Mouse (Mus musculus) kidney, adult 8-10 months (tissue): Measurements from ENCODE around the gene Ucp3.
"Not testable (repeated sequence)": the region's sequence is repeated elsewhere in the genome, so short reads cannot be mapped to it uniquely, and the experiment has no call there.

Source experiments
- DNase-seq, 2 experiments: peaks; one replicate each; pipeline ENCODE4 v3.0.0; 2022

The Ucp3 gene

DNA sequence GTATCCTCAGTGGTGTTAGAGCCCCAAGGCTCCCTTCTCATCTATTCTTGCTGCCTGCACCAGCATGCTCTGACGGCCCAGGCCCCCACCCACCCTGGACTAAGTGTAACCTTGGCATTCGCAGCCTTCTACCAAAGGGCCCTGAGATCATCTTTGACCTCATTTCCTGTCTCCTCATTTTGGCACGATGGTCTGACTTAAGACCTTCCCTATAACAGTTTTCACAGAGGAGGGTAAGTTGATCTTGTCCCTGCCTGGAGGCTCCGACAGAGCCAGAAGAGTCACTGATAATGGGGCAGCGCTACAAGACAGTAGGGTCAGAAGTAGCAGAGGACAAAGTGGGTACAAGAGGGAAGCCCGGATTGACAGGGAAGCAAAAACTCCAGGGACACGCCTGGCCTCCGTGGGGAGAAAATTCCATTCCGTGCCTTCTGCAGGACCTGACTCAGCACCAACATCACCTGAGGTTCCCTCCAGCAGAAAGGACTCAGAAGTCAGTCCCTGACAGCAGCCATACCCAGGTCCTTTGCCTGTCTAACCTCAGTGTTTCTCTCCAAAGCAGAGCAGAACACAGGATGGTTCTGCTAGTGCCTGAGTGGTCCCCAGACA lies 1.2 kb downstream of the Ucp3 start:
- DNase-seq: no peak

DNA sequence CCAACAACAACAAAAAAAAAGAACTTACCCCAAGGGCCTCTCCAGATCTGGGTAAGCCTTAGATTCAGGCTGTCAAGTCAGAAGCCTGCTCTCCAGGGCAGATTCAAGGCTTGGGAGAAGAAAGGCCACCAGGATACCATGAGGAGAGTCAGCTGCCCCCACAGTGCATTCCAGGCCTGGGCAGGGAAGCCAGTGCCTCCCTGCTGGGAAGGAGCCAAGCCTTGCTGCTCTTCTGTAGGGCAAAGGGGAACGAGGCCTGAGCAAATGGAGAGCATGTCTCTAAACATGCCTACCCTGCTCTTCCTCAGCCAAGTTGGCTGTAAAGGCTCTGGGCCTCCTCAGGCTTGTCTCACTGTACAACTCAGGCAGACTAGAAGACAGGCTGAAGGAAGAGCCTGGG lies 1.9 kb downstream of the Ucp3 start:
- peak; percentile 74 to 83 for DNase-seq

DNA sequence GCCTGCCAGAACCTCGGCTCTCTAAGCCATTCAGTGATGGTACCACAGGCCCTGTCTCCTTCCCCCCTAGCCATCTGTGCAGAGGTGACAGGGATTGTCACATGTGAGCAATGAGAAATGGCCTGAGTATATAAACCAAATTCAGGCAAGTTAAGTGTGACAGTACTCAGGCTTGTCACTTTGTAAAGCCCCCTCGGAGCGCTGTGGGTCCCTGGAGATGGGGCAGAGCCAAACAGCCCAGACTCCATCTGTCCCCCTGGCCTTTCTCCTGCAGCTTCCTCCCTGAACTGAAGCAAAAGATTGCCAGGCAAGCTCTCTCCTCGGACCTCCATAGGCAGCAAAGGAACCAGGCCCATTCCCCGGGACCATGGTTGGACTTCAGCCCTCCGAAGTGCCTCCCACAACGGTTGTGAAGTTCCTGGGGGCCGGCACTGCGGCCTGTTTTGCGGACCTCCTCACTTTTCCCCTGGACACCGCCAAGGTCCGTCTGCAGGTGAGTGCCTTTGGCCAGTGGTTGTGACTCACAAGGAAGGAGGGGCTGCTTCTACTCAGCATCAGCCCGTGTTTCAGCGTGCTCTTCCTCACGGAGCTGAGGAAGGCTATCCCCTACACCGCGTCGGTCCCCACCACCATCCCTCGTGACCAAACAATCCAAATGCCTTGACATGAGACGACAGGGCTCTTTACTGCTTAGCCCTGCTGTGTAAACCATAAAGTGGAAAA lies 6.5 kb downstream of the Ucp3 start:
- DNase-seq: no peak

DNA sequence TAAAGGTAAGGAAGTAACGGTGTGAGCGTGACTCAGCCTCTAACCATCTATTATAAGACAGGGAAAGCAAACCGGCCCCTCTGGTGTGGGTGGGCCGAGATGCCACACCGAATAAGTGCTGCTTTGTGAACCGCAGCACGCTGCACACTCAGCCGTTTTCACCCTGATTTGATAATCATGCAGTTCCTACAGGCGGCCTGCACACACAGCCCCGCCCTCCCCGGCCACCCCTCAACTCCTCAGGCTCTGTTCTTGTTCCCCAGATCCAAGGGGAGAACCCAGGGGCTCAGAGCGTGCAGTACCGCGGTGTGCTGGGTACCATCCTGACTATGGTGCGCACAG lies 7.0 kb downstream of the Ucp3 start:
- DNase-seq: no peak

DNA sequence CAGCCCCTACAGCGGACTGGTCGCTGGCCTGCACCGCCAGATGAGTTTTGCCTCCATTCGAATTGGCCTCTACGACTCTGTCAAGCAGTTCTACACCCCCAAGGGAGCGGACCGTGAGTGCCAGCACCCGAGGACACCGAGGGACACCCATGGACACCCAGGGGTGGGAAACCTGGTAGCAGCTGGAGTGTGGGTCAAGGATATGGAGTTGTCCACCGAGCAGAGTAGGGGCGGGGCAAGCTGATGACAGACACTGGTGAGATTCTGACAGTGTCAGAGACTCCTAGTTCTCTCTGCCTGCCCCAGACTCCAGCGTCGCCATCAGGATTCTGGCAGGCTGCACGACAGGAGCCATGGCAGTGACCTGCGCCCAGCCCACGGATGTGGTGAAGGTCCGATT lies 7.4 kb downstream of the Ucp3 start:
- no peak for DNase-seq

DNA sequence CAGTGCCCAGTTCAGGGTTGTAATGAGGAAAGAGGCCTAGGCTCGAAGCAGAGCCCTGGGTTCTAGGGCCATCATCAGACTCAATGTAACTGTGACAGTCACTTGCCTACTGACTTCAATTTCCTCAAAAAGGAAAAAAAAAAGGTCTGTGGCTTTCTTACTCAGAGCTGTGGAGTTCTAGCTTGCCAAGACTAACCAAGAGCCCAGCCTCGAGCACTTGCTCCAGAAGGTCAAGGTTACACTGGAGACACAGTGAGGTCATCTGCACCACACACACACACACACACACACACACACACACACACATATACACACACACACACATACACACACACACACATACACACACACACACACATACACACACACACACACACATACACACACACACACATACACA lies 9.3 kb downstream of the Ucp3 start:
- not testable (repeated sequence) for DNase-seq

DNA sequence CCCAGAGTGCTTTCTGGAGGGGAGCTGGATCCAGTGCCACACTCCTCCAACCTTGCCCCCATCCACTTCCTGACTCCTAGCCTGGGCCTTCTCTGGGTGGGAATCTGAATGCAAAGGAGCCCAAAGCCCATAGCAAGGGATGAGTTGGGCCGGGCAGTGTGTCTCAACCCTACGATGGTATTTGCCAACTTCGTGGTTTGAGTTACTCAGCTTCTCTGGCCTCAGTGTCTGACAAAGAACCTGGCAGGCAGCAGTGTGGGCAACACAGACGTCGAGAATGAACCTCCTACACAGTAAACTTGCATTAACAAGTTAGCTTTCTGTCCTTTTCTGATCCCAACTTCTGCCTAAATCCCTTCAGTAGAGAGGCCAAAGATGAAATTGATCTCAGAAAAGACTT lies 11.7 kb downstream of the Ucp3 start:
- no peak for DNase-seq

DNA sequence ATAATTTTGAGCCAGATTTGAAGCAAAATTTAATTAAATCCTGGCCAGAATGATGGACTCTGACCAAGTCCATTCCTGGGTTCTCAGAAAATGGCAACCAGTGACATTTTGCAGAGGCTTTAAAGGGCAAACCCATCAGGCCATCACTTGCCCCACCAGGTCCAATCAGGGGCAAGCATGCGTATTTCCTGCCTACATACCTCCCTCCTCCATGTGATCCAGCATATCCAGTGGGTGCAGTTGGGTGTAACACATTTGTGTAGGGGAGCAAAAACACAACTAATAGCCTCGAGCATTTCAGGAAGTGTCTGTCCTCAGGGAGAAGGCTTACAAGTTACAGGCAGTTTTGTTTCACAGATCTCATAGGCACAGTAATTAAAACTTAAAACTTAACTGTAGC lies 14.5 kb downstream of the Ucp3 start:
- no peak for DNase-seq

DNA sequence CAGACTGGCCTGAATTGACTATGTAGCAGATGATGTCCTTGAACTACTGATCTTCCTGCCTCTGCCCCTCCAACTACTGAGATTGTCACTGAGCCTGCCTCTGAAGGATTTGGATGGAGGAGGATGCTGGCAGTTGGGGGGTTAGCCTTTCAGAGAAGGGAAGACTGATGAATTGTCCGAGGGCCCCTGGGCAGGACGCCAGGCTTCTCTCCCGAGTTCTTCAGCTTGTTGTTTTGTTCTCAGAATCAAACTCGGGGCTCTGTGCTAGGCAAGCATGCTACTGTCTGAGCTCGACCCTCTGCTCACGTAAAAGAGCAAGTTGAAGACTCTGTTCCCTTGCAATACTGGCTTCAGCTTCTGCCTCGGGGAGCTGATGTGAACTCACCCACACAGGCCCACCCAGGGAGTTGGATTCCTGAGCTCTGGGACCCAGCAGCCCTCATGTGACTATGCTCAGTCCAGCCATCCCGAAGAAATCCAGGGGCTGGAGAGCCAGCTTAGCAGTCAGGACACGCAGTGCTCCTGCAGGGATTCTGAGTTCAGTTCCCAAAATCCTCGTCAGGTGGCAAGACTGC lies 15.8 kb downstream of the Ucp3 start:
- no peak for DNase-seq

DNA sequence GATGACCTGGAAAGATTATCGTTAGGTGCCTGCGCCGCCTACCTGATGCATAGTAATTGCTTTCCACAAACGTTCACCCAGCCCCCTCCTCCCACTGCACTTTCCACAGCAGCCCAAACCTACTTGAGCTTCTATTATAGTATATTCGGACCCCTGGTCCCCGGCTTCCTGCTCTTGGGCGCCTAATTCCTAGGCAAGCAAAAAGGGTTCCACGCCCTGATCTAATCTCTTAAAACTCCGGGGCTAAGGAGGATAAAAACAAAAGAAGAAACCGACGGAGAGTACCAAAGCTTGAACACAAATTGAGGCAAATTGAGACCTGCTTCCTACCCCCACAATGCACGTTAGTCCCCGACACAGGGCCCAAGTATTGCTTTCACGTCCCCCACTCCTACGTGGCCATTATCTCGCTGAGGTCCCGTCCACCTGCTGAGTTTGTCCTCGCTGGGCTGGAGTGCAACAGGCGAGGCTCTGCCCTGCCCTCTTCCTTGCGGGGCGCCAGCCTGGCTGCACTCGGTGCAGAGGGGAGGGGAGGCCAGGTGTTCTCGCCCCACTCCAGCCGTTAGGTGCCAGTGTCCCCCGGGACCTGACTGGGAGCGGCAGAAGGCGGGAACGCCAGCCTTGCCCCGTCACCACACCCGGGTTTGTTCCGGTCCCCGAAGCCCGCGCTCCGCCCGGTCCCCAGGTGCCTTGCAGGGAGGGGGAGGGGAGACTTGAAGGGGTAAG lies 19.8 kb downstream of the Ucp3 start:
- no peak for DNase-seq

DNA sequence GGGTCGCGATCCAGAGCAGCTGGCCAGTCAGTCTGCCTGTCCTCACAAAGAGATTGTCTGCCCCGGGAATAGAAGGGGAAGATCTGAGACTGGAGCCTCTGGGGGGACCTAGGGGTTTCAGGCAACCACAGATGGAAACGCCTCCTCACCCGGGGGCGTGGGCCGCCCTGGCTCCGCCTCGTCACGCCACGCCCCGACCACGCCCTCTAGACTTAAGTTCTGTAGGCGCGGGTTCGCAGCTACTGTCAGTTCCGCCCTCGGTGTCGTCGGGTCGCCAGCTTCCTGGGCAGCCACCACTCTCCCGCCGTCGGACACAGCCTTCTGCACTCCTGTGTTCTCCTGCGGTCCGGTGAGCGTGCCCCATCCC lies 20.3 kb downstream of the Ucp3 start, which contains the start of gene Ucp2:
Ucp2 (plus strand) TSS at position 221 of the 367 bp plus-strand sequence.
- peak; percentile 70 to 86 for DNase-seq

DNA sequence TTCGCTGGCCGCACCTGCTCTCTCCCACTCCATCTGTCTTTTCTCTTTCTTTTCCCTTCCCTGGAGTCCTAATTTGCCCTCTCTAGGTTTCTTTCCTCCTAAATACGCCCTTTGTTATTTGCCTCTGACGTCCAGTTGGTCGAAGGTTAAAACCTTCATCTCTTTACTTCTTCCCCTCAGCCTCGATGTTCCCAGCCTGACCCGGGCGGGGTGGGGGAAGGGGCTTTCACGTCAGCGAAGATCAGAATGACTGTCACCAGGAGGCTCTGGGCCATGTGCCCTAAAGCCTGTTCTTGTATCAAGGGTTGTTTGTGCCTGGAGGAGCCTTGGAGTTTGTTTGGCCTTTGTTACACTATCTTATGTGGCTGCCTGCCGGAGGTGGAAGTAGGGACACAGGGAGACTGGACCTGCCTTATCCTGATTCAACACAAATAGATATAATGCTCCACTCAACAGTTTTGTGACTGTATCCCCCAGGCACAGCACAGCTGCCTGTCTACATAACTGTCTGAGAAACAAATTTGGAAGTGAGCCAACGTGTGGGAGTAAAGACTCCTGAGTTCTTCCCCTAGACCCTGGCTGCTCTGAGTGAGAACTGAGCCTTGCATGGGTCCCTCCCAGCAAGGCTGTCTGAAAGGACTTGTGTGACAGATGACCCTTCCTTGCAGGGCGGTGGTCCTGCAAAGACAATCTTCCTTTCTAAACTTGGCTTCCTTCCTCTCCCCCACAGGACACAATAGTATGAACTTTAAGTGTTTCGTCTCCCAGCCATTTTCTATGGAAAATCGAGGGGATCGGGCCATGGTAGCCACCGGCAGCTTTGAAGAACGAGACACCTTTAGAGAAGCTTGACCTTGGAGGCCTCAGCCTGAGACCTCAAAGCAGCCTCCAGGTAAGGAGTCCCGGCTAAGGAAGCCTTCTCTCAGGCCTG lies 21.0 kb downstream of the Ucp3 start:
- DNase-seq: no peak

DNA sequence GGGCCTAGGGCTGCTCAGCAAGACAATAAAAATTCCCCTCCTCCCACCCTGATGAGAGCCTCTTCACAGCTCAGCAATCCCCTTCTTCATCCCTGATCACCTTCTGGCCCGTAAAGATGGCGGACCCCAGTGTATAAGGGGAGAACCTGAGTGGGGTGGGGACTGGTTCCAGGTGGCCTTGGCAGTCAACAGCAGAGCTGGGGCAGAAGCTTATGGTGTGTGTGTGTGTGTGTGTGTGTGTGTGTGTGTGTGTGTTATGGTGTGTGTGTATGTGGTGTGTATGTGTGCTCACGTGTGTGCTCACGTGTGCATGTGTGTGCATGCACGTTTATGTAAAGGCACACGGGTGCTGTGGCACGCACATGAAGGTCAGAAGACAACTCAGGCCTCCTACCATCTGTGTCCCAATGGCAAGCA lies 21.6 kb downstream of the Ucp3 start:
- DNase-seq: no peak

DNA sequence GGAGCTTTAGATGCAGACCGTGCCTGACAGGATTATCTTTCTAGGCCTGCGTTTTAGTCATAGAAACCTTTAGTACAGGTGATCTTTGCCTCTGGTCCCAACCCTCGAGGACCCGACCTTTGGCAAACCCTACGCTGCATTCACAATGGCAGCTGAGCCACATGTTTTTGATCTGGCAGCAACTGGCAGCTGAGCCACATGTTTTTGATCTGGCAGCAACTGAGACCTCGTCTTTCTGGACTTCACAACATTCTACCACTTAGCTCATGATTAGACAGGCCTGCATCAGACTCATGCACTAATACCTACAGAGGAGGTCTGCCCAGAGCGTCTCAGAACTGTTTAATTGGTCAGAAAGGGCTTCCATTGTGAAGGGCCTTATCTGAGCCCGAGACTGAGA lies 22.3 kb downstream of the Ucp3 start:
- no peak for DNase-seq

DNA sequence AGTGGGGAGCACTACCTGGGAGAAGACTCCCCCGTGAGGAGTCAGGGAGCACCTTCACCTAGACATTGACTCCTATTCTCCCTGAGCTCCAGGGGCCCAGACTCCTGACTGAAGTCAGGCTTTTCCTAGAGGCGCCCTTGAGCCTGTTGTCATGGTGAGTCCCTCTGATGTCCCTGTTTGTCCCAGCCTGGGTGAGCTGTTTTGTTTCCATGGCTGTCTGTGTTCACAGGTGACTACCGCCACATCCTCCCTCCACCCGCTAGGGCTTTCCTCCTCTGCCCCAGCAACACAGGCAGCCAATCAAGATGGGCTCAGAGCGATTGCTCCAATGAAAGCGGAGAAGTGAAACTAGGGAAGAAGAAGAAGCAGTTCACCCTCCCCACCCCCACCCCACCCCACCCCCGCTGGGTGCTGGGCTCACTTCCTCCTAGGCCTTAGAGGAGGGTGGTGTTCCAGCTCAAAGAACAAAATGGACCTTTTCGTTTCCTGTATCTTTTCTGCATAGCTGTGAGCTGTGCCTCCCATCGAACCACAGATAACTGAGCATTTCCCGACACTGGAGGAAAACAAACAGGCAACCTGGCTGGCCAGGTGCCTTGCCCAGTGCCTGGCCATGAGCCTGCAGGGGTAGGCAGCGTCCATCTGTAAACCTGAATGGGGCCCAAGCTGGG lies 22.9 kb downstream of the Ucp3 start:
- peak; percentile 63 to 65 for DNase-seq

DNA sequence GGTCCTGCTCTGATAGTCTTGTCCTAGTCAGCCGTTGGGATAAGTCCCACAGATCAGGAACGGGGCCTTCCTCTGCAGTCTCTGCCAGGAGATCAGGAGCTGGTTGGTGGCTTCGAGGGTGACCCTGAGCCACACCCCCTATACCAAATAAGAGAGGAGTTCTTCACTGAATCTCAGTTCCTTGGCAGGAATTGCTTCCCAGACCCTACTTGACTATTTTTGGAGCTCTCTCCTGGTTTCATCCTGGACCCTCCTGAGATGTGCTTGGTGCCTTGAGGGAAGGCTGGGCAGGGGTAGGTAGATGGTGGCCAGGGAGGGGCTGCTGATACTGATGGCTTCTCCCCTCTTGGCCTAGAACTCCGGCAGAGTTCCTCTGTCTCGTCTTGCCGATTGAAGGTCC lies 23.6 kb downstream of the Ucp3 start:
- DNase-seq: no peak

DNA sequence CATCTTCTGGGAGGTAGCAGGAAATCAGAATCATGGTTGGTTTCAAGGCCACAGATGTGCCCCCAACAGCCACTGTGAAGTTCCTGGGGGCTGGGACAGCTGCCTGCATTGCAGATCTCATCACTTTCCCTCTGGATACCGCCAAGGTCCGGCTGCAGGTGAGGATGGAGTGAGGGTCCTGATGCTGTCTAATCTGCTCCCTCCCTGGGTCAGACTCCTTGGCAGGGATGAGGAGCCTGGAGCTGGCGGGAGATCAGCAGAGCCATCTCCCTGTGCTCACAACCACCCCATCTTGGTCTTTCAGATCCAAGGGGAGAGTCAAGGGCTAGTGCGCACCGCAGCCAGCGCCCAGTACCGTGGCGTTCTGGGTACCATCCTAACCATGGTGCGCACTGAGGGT lies 24.0 kb downstream of the Ucp3 start:
- no peak for DNase-seq

DNA sequence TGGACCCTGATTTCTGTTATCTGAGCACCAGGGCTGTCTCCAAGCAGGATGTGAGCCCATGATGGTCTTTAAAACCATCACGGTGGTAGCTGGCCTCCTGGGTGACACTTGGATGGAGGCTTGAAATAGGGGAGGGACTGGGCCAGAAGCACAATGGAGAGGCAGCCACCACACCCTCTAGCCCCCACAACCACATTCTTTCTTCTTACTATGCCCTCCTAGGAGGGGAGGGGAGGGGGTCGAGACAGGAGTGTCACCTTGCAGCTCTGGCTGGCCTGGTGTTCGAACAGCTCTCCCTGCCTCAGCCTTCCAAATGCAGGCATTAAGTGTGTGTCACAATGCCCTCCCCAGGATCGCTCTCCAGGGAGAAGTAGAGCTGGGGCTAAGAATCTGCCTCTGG lies 24.6 kb downstream of the Ucp3 start:
- no peak for DNase-seq

DNA sequence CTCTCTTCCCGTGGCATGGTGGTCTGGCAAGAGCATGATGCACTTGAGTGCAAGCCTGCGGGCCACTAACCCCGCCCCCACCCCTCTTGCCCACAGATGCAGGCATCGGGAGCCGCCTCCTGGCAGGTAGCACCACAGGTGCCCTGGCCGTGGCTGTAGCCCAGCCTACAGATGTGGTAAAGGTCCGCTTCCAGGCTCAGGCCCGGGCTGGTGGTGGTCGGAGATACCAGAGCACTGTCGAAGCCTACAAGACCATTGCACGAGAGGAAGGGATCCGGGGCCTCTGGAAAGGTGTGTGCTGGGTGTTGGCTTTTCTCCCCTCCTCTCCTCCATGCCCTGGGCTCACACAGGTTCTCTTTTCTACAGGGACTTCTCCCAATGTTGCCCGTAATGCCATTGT lies 25.2 kb downstream of the Ucp3 start:
- no peak for DNase-seq

DNA sequence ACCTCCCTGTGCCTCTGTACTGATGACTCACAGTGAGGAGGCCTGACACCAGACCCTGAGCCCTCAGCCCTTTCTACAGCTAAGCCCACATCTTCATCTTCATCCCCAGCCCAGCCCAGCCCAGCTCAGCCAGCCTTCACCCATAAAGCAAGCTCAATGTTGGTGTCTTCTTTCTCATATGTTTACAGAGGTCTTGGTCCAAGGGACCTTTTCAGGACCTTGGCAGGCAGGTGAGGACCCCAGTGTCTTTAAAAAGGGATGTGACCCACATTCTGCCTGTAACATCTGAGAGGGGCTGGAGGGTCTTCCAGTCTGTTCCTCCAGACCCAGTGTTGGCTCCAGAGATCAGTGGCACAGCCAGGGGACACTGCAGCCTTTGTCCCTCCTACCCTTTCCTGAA lies 26.7 kb downstream of the Ucp3 start:
- DNase-seq: no peak

DNA sequence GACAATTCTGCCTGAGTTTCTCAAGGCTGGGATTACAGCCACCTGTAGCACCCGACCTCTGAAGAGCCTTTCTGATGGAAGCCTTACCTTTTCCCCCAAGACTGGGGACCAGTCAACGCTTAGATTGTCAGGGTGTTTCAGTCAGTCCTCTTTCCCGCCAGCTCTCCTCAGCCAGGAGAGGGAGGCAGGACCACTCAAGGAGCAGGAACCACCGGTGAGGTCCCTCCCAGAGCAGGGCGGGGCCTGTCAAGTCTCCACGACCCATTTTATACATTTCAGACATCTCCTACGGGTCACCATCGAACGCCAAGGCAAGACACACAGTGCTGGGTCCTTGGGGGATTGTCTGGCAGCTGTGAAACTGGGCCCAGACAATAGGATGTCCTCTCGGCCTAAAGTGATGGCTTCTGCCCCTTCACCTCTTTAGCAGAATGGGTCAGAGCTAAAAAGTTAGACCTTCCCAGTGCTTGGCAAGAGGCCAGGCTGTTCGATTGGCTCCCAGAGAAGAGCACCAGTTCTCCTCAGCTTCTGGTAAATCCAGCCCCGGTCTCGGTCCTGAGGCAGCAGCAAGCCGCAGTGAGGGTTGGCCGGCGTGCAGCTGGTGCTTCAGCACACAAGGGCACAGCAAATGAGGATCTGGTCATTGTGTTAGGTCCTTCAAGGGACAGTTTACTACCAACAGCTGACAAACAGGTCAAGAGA lies 27.6 kb downstream of the Ucp3 start:
- no peak for DNase-seq
